Mouse (Mus musculus) embryonic facial prominence, embryonic 14.5 days (tissue): ENCODE data around the gene Ddx55. TPM values are rescaled to one million over a fixed set of nuclear protein-coding genes. Genes with fewer than 3 reads are reported as not detected.

Source experiments
- ATAC-seq: fragments of 200-750 bp; cut with Nextera tagmentation; 2 replicates; pipeline ENCODE4 v1.8.0; 2017; ENCODE audit warnings: low read depth, moderate number of reproducible peaks, moderate TSS enrichment
- DNase-seq: peaks from one replicate; pipeline ENCODE4 v3.0.0-alpha.2; 2015; ENCODE audit warnings: low spot score
- H3K27ac ChIP-seq: fragments of 300-500 bp; sonication (generic); replicated peaks from 2 replicates; pipeline ENCODE4 v1.5.1; 2014; ENCODE audit warnings: low read depth, mild to moderate bottlenecking, low read length, moderate library complexity
- H3K27me3 ChIP-seq: fragments of 300-500 bp; sonication (generic); replicated peaks from 2 replicates; pipeline ENCODE4 v1.6.1; 2014; ENCODE audit warnings: low read length; ENCODE audit not compliant: control insufficient read depth, insufficient read depth
- H3K36me3 ChIP-seq: fragments of 300-500 bp; sonication (generic); 2 replicates; pipeline ENCODE4 v1.6.1; 2014; ENCODE audit warnings: low read length, mixed read lengths; ENCODE audit not compliant: control insufficient read depth, insufficient read depth
- H3K4me1 ChIP-seq: fragments of 300-500 bp; sonication (generic); 2 replicates; pipeline ENCODE4 v1.6.1; 2014; ENCODE audit warnings: antibody characterized with exemption, low read length; ENCODE audit not compliant: control insufficient read depth, insufficient read depth
- H3K4me2 ChIP-seq: fragments of 300-500 bp; sonication (generic); 2 replicates; pipeline ENCODE4 v1.6.1; 2014; ENCODE audit warnings: low read depth, mild to moderate bottlenecking, low read length, moderate library complexity, mixed read lengths
- H3K4me3 ChIP-seq: fragments of 300-500 bp; sonication (generic); 2 replicates; pipeline ENCODE4 v1.5.1; 2014; ENCODE audit warnings: low read depth, mild to moderate bottlenecking, low read length
- H3K9ac ChIP-seq: fragments of 300-500 bp; sonication (generic); 2 replicates; pipeline ENCODE4 v1.6.1; 2014; ENCODE audit warnings: low read depth, mild to moderate bottlenecking, low read length, moderate library complexity, mixed read lengths
- H3K9me3 ChIP-seq: fragments of 300-500 bp; sonication (generic); 2 replicates; pipeline ENCODE4 v1.6.1; 2016; ENCODE audit warnings: low read length; ENCODE audit not compliant: control insufficient read depth
- WGBS: fragments of 180-500 bp; shearing (Covaris S2); extraction: QIAGEN DNeasy Blood & Tissue Kit; methylation state at CpG from one replicate; pipeline ENCODE4 v1.1.7; 2014; 5-methylcytosine and 5-hydroxymethylcytosine counted together
- polyA plus RNA-seq: library from polyadenylated mRNA; unstranded; fragments of >200 nt; fragmentation: Nextera tagmentation; extraction: Ambion mirVana; gene quantifications from 2 replicates; pipeline ENCODE4 v1.2.1, GENCODE M21; 2014

Gene Ddx55
- polyA plus RNA-seq, 1 experiment from 2014 or later: 8.5 TPM

DNA sequence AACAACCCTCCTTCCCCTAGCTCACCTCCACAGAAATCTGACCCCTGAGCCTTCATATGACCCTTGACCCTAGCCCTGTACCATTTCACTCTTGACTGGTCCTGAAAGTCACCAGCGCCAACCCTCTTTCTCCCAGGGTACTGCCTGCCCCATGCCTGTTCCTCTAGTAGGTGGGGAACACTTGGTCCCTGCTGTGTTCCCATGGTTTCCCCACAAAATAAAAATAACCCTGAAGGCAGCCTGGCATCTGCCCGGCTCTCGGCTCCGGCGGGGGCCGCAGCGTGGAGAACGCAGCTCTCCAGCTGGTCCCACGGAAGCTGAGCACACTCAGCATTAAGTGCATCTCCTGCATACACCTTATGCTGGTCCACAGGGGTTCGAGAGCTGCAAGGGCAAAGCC, 34.0 kb upstream of the Ddx55 start:
- no peak overlapping the region for H3K4me2 ChIP-seq
- H3K4me3 ChIP-seq: no peak overlapping the region
- no peak for DNase-seq
- ATAC-seq: no peak
- H3K9ac ChIP-seq: no peak overlapping the region
- H3K27ac ChIP-seq: no peak overlapping the region
- peaks cover 59% of the 10 kb centered on the region for H3K36me3 ChIP-seq
- H3K27me3 ChIP-seq: no peaks in the 10 kb centered on the region
- no peaks in the 10 kb centered on the region for H3K9me3 ChIP-seq
- H3K4me1 ChIP-seq: no peaks in the 10 kb centered on the region
- WGBS: 79% methylated on average over 10 of the region's 10 CpGs

- Histone ChIP-seq H3K27ac (no peak overlapping the region), H3K9ac (no peak overlapping the region), H3K4me3 (no peak overlapping the region), H3K4me2 (no peak overlapping the region), H3K27me3 (no peaks in the 10 kb centered on the region), H3K36me3 (peaks cover 47% of the 10 kb centered on the region), H3K4me1 (no peaks in the 10 kb centered on the region), H3K9me3 (no peaks in the 10 kb centered on the region)
- no peak for DNase-seq
- no peak for ATAC-seq
- WGBS: 88% methylated on average over 4 of the region's 4 CpGs
These were observed 31.1 kb upstream of the Ddx55 start for GRCm38 (mm10) chr5:124521588-124521987.

DNA sequence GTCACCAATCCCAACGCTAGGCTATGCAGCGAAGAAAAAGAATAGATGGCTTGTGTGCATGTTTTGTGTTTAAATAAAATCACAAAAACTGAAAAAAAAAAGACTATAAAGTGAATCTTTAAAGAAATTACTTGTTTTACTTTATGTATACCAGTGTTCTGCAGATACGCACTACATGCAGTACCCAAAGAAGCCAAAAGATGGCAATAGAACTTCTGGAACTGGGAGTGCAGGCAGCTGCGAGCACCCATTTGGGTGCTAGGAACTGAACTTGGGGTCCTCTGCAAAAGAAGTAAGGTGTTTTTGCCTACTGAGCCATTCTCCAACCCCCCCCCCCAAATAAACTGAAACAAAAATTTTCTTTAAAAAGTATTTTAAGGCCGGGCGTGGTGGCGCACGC, 29.6 kb upstream of the Ddx55 start:
- no peak for ATAC-seq
- H3K4me1 ChIP-seq: no peaks in the 10 kb centered on the region
- H3K4me3 ChIP-seq: no peak overlapping the region
- no peaks in the 10 kb centered on the region for H3K9me3 ChIP-seq
- H3K27ac ChIP-seq: no peak overlapping the region
- H3K4me2 ChIP-seq: no peak overlapping the region
- H3K36me3 ChIP-seq: peaks cover 39% of the 10 kb centered on the region
- no peaks in the 10 kb centered on the region for H3K27me3 ChIP-seq
- DNase-seq: no peak
- no peak overlapping the region for H3K9ac ChIP-seq
- WGBS: 94% methylated on average over 8 of the region's 8 CpGs

DNA sequence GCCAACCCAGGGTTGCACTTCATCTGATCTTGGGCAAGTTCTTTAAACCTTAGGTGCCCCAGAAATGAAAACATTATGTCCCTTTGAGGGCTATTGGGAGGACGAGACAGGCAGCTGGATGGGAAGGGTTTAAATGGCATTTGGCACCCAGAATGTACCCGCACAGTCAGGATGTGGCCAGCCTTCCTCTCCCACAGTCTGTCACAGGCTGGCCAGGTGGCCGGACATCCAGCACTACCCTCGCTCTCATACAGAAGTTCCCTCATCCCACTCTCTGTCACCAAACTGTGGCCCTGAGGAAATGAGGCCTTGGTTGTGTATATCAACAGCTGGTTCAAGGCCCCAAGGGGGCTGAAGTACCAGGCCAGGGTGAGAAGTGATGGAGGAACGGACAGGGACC, 27.7 kb upstream of the Ddx55 start:
- Histone ChIP-seq H3K4me2 (no peak overlapping the region), H3K36me3 (peaks cover 24% of the 10 kb centered on the region; the same call in 1 of the 2 replicates), H3K27me3 (no peaks in the 10 kb centered on the region), H3K4me1 (peaks cover 12% of the 10 kb centered on the region; the same call in 1 of the 2 replicates), H3K27ac (no peak overlapping the region), H3K9me3 (no peaks in the 10 kb centered on the region), H3K9ac (no peak overlapping the region), H3K4me3 (no peak overlapping the region)
- DNase-seq: no peak
- no peak for ATAC-seq
- 93% methylated on average over 5 of the region's 5 CpGs for WGBS

DNA sequence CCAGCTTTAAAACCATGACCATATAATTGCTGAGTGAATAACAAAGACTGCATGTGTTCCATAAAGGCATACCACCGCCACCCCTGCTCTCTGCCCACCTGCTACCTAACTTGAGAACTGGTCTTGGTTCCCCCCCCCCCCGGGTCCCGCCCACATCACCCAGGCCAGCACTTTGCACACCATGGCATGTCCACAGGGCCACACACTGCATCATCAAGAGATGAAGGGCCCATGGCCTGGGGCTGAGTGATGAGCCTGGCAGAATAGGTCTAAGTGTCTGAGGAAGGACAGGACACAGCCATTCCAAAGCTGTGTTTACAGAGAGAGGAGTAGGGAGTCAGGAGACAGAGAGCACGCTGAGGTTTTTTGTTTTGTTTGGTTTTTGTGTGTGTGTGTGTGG, 24.3 kb upstream of the Ddx55 start:
- Histone ChIP-seq H3K4me1 (peaks cover 21% of the 10 kb centered on the region), H3K9ac (peak overlapping the region; percentile 38), H3K36me3 (0 out of 2 replicates have a peak, but pooled peaks cover 7% of the 10 kb centered on the region), H3K27ac (peak overlapping the region; percentile 30; the same call in 1 of the 2 replicates), H3K9me3 (no peaks in the 10 kb centered on the region), H3K4me2 (peak overlapping the region; percentile 76), H3K27me3 (no peaks in the 10 kb centered on the region), H3K4me3 (peak overlapping the region; percentile 83)
- no peak for DNase-seq
- 66% methylated on average over 4 of the region's 4 CpGs for WGBS
- ATAC-seq: no peak

GRCm38 (mm10) chr5:124528791-124529190, 23.9 kb upstream of the Ddx55 start:
- WGBS: 39% methylated on average over 9 of the region's 9 CpGs
- DNase-seq: no peak

DNA sequence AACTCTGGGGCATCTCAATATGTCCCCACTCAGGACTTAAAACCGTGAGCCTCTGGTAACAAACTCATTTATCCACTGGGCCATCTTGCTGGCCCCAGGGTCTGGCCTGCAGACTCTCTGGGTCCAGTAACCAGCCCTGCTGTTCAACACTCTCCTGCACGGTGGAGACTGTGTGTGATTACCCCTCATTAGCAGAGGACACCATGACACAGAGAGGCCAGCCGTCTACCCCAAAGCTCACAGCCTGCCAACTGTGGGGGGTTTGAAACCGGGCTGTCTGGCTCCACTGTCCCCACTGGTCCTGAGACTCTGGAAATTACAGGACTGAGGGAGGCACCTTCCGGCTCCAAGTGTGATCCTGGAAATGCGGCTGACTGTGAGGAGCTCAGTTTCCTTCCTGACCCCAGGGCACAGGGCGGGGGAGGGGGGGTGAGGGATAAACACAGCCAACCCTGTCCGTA, 23.4 kb upstream of the Ddx55 start:
- Histone ChIP-seq H3K4me3 (peak overlapping the region; percentile 83), H3K27ac (peak overlapping the region; percentile 30), H3K4me2 (peak overlapping the region; percentile 76), H3K9me3 (no peaks in the 10 kb centered on the region), H3K9ac (peak overlapping the region; percentile 38), H3K4me1 (peaks cover 21% of the 10 kb centered on the region), H3K36me3 (0 out of 2 replicates have a peak, but pooled peaks cover 7% of the 10 kb centered on the region), H3K27me3 (no peaks in the 10 kb centered on the region)
- no peak for ATAC-seq
- 6% methylated on average over 8 of the region's 8 CpGs for WGBS
- no peak for DNase-seq

More at GRCm38 (mm10) chr5:124528791-124529190, 23.9 kb upstream of the Ddx55 start:
- Histone ChIP-seq H3K4me2 (peak overlapping the region; percentile 76), H3K4me3 (peak overlapping the region; percentile 83), H3K9ac (peak overlapping the region; percentile 38), H3K9me3 (no peaks in the 10 kb centered on the region), H3K27ac (peak overlapping the region; percentile 30; the same call in 1 of the 2 replicates), H3K27me3 (no peaks in the 10 kb centered on the region), H3K4me1 (peaks cover 21% of the 10 kb centered on the region), H3K36me3 (0 out of 2 replicates have a peak, but pooled peaks cover 7% of the 10 kb centered on the region)
- ATAC-seq: no peak

- ATAC-seq (no peak), DNase-seq (no peak)
- Histone ChIP-seq H3K9ac (peak overlapping the region; percentile 83), H3K27ac (peak overlapping the region; percentile 30), H3K4me2 (peak overlapping the region; percentile 76), H3K4me1 (peaks cover 21% of the 10 kb centered on the region), H3K27me3 (no peaks in the 10 kb centered on the region), H3K36me3 (0 out of 2 replicates have a peak, but pooled peaks cover 4% of the 10 kb centered on the region), H3K4me3 (peak overlapping the region; percentile 83), H3K9me3 (no peaks in the 10 kb centered on the region)
- WGBS: 30% methylated on average over 8 of the region's 8 CpGs
These were observed 23.0 kb upstream of the Ddx55 start for GRCm38 (mm10) chr5:124529697-124530096.
